Mouse (Mus musculus) neural tube, embryonic 14.5 days (tissue): ENCODE measurements around the gene Nacad. TPM values are rescaled to one million over a fixed set of nuclear protein-coding genes. Genes with fewer than 3 reads are reported as not detected.
"Not testable (repeated sequence)": the region's sequence is repeated elsewhere in the genome, so short reads cannot be mapped to it uniquely, and the experiment has no call there.

Source experiments
- ATAC-seq: fragments of 200-750 bp; cut with Nextera tagmentation; 2 replicates; pipeline ENCODE4 v1.8.0; 2017; ENCODE audit warnings: low read depth, mild to moderate bottlenecking, moderate TSS enrichment, moderate library complexity
- H3K27ac ChIP-seq: fragments of 300-500 bp; sonication (generic); 2 replicates; pipeline ENCODE4 v1.5.1; 2014; ENCODE audit warnings: low read depth, mild to moderate bottlenecking, control low read depth, low read length, moderate library complexity, mixed read lengths
- H3K27me3 ChIP-seq: fragments of 300-500 bp; sonication (generic); 2 replicates; pipeline ENCODE4 v1.6.1; 2014; ENCODE audit warnings: low read length; ENCODE audit not compliant: control insufficient read depth, insufficient read depth
- H3K36me3 ChIP-seq: fragments of 300-500 bp; sonication (generic); 2 replicates; pipeline ENCODE4 v1.6.1; 2014; ENCODE audit warnings: low read length, mixed read lengths; ENCODE audit not compliant: control insufficient read depth, insufficient read depth
- H3K4me1 ChIP-seq: fragments of 300-500 bp; sonication (generic); 2 replicates; pipeline ENCODE4 v1.6.1; 2014; ENCODE audit warnings: low read length; ENCODE audit not compliant: control insufficient read depth, insufficient read depth
- H3K4me2 ChIP-seq: fragments of 300-500 bp; sonication (generic); 2 replicates; pipeline ENCODE4 v1.6.1; 2014; ENCODE audit warnings: mild to moderate bottlenecking, low read depth, low read length, control low read depth
- H3K4me3 ChIP-seq: fragments of 300-500 bp; sonication (generic); 2 replicates; pipeline ENCODE4 v1.5.1; 2014; ENCODE audit warnings: low read depth, low read length, control low read depth, mixed read lengths
- H3K9ac ChIP-seq: fragments of 300-500 bp; sonication (generic); replicated peaks from 2 replicates; pipeline ENCODE4 v1.6.1; 2014; ENCODE audit warnings: low read depth, mild to moderate bottlenecking, control low read depth, low read length, mixed read lengths
- H3K9me3 ChIP-seq: fragments of 300-500 bp; sonication (generic); 2 replicates; pipeline ENCODE4 v1.6.1; 2016; ENCODE audit warnings: low read length; ENCODE audit not compliant: control insufficient read depth
- WGBS: fragments of 180-500 bp; shearing (Covaris S2); extraction: QIAGEN DNeasy Blood & Tissue Kit; methylation state at CpG from one replicate; pipeline ENCODE4 v1.1.7; 2014; 5-methylcytosine and 5-hydroxymethylcytosine counted together
- polyA plus RNA-seq: library from polyadenylated mRNA; unstranded; fragments of >200 nt; fragmentation: Nextera tagmentation; extraction: Ambion mirVana; gene quantifications from 2 replicates; pipeline ENCODE4 v1.2.1, GENCODE M21; 2014

Gene Nacad
- polyA plus RNA-seq, result 77.6 and 96.8 TPM in 2 replicates

- Histone ChIP-seq H3K4me1 (peaks cover 24% of the 10 kb centered on the region), H3K9me3 (no peaks in the 10 kb centered on the region), H3K27ac (peak within 1 kb of the TSS; percentile 97), H3K27me3 (no peaks in the 10 kb centered on the region), H3K9ac (peak within 1 kb of the TSS; percentile 95), H3K4me2 (peak within 1 kb of the TSS; percentile 99), H3K4me3 (peak within 1 kb of the TSS; percentile 76), H3K36me3 (peaks cover 20% of the 10 kb centered on the region; the same call in 1 of the 2 replicates)
- ATAC-seq, result peak; percentile 92
- 4% methylated on average over 28 of the region's 41 CpGs for WGBS
Observed at GRCm38 (mm10) chr11:6605491-6606399, at the start of gene Nacad. Gene Nacad, minus strand, starts transcription at chr11:6606053.

DNA sequence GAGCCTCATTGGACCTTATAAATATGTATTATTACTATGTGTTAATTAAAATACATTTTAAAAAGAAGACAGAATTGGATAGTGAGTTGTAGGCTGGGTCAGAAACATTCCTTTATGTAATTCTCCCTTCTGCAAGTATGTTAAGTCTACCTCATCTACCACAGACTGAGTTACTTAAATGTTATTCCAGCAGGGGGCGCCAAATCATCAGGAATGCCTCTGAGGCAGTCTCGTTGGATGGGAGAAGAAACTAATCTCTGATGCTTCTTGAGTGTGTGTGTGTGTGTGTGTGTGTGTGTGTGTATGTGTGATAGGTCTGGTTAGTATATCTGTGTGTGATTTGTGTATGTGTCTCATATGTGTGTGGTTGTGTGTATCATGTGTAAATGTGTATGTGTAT is 49.0 kb upstream of the Nacad start:
- 2% methylated on average over 2 of the region's 2 CpGs for WGBS
- no peak overlapping the region for H3K27ac ChIP-seq
- H3K27me3 ChIP-seq, result no peaks in the 10 kb centered on the region
- no peak overlapping the region for H3K4me2 ChIP-seq
- ATAC-seq, result peak; percentile 75; the same call in 1 of the 2 replicates
- H3K9me3 ChIP-seq, result no peaks in the 10 kb centered on the region
- no peak overlapping the region for H3K4me3 ChIP-seq
- no peak overlapping the region for H3K9ac ChIP-seq
- no peaks in the 10 kb centered on the region for H3K36me3 ChIP-seq
- peaks cover 6% of the 10 kb centered on the region; the same call in 1 of the 2 replicates for H3K4me1 ChIP-seq

DNA sequence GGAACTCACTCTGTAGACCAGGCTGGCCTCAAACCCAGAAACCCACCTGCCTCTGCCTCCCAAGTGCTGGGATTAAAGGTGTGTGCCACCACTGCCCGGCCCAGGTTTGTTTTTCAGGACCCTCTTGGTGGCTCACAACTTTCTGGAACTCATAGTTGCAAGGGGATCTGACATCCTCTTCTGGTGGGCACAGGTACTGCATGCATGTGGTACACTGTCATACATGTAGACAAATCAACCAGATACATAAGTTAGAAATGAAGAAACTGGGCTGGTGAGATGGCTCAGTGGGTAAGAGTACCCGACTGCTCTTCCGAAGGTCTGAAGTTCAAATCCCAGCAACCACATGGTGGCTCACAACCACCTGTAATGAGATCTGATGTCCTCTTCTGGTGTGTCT is 47.1 kb upstream of the Nacad start:
- WGBS, result 83% methylated on average over 3 of the region's 3 CpGs
- H3K4me3 ChIP-seq, H3K9ac ChIP-seq, H3K9me3 ChIP-seq, H3K4me1 ChIP-seq, H3K4me2 ChIP-seq, H3K27ac ChIP-seq, H3K27me3 ChIP-seq, ATAC-seq, H3K36me3 ChIP-seq: not testable (repeated sequence)

DNA sequence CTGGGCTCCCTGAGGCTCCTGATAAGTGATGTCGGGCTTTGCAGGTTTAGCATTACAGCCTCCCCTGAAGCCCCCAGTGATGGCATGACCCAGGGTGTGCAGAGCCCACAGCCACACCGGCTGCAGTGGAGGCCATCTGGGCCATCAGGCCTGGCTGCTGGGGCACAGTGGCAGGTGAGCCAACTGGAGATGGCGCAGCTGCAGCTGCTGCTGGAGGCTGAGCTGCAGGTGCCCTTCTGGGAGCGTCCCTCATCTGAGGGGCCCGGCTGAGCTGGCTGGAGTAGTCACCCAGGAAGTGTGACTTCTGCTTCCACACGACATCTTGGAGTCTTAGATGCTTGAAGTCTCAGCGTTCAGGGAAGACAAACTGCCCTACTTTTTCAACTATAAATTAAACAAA is 44.7 kb upstream of the Nacad start:
- Histone ChIP-seq H3K4me3 (no peak overlapping the region), H3K9ac (no peak overlapping the region), H3K4me1 (no peaks in the 10 kb centered on the region), H3K9me3 (no peaks in the 10 kb centered on the region), H3K36me3 (no peaks in the 10 kb centered on the region), H3K27ac (no peak overlapping the region), H3K27me3 (no peaks in the 10 kb centered on the region), H3K4me2 (no peak overlapping the region)
- no peak for ATAC-seq
- 72% methylated on average over 7 of the region's 7 CpGs for WGBS

DNA sequence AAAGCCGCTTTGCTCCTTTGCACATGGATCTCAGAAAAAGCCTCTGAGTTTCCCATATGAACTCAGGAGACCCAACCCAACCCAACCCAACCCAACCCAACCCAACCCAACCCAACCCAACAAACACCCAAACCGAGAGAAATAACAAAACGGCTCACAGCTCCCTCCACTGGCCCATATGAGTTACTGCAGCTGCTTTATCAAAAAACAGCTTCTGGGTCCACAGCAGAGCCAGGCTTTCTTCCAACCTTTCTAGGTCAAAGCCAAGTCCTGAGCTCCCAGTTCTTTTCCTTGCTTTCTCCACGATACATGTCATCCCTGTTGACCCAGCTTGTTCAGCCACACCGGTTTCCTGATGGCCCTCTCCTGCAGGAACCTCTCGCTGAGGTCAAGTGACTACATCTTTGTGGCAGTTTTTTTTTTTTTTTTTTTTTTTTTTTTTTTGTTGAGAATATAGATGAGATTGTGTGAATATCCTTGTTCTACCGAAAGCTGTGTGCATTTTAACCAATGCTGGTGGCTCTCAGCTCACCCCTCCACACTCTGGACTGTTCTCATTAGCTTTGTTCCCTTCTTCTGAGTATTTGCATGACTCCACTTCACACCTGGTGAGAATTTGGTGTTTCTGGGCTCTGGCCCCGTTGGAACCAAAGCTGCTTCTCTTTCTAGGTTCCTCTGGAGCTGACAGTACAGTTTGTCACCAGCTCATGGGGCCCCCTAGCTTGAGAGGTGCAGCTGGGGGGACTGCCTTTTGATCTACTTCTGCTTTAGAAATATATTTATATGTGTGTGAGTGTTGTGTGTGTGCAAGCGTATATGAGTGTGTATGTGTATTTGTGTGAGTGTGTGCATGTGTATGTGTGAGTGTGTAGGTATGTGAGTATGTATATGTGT is 42.2 kb upstream of the Nacad start:
- no peaks in the 10 kb centered on the region for H3K9me3 ChIP-seq
- H3K4me1 ChIP-seq, result no peaks in the 10 kb centered on the region
- no peak overlapping the region for H3K4me3 ChIP-seq
- no peak overlapping the region for H3K9ac ChIP-seq
- H3K27me3 ChIP-seq, result no peaks in the 10 kb centered on the region
- H3K36me3 ChIP-seq, result no peaks in the 10 kb centered on the region
- 67% methylated on average over 9 of the region's 9 CpGs for WGBS
- H3K4me2 ChIP-seq, result no peak overlapping the region
- no peak overlapping the region for H3K27ac ChIP-seq
- no peak for ATAC-seq

DNA sequence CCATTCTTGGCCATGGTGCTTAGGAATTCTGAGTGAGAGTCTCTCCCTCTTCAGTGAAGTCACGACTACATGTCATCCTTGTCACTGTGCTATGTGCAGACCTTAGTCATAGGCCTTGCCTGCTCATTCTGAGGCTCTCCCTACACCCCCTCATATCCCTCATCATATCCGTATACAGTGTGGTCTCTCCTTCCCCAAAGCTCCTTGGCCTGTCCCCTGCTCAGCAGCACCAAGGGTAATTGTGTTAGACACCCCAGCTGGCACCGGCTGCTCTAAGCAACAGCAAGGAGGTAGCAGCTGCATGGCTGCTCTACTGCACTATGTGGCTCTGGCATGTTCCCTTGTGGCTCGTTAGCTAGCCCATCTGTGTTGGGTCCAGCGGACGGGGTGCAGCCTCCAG is 38.7 kb upstream of the Nacad start:
- WGBS, result 59% methylated on average over 6 of the region's 6 CpGs
- ATAC-seq, result peak; percentile 17; the same call in 1 of the 2 replicates
- H3K27ac ChIP-seq, result no peak overlapping the region
- no peaks in the 10 kb centered on the region for H3K36me3 ChIP-seq
- no peak overlapping the region for H3K4me2 ChIP-seq
- H3K9ac ChIP-seq, result no peak overlapping the region
- no peaks in the 10 kb centered on the region for H3K27me3 ChIP-seq
- H3K9me3 ChIP-seq, result no peaks in the 10 kb centered on the region
- no peak overlapping the region for H3K4me3 ChIP-seq
- H3K4me1 ChIP-seq, result no peaks in the 10 kb centered on the region

DNA sequence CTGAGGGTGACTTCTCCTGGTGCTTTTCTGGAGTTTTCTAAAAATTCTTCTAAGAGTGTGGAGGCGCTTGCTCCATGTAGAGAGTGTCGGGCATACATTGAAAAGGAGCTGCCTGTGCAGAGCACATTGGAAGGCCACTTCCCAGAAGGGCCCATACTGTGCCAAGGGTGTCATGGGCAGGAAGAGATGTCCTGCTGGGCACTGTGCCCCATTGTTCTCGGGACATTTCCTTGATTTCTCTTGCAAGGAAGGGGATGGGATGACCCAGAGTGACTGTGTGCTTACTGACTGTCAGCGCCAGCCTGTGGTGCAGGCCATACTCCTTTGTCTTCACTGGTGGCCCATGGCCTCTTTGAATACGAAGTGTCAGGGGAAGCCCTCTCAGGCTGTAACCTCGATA is 33.2 kb upstream of the Nacad start:
- no peak for ATAC-seq
- Histone ChIP-seq H3K4me1 (no peaks in the 10 kb centered on the region), H3K27ac (no peak overlapping the region), H3K27me3 (no peaks in the 10 kb centered on the region), H3K4me2 (no peak overlapping the region), H3K36me3 (no peaks in the 10 kb centered on the region), H3K4me3 (no peak overlapping the region), H3K9ac (no peak overlapping the region), H3K9me3 (no peaks in the 10 kb centered on the region)
- 73% methylated on average over 6 of the region's 6 CpGs for WGBS

DNA sequence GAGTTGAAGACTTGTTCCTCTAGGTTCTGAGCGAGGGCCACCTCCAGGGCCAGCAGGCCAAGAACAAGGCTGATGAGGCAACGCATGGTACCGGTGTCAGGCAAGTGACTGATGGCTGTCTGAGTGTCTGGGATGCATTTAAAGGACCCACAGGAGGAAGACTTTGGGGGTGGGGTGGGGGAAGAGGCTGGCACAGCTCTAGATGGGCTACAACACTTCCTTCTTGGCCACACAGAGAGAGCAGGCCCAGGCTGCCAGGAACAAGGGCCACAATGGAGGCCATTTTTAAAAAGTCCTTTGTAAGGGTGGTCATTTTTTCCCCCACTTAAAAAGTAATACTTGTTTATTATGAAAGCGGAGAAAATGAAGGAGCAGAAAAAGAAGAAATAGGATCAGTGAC is 32.7 kb upstream of the Nacad start, which contains the start of gene Wap:
Wap (minus strand) TSS at position 101 of the 400 bp plus-strand sequence.
- Histone ChIP-seq H3K9ac (no peak within 1 kb of the TSS), H3K27me3 (no peaks in the 10 kb centered on the region), H3K36me3 (no peaks in the 10 kb centered on the region), H3K4me2 (no peak within 1 kb of the TSS), H3K4me3 (no peak within 1 kb of the TSS), H3K27ac (no peak within 1 kb of the TSS), H3K4me1 (no peaks in the 10 kb centered on the region), H3K9me3 (no peaks in the 10 kb centered on the region)
- no peak for ATAC-seq
- 93% methylated on average over 4 of the region's 4 CpGs for WGBS
